Mouse (Mus musculus): ENCODE measurements around the gene Pde10a.

Gene Pde10a

GRCm38 (mm10) chr17:8972152-8972854 is 447.1 kb downstream of the Pde10a start:
- DNase-seq (ENCODE audit: low spot score) = no peak

GRCm38 (mm10) chr17:8973331-8973730 is 448.2 kb downstream of the Pde10a start:
- DNase-seq (ENCODE audit: low spot score) = no peak

GRCm38 (mm10) chr17:8974423-8974822 is 449.3 kb downstream of the Pde10a start:
- no peak for DNase-seq (ENCODE audit: low spot score)

- DNase-seq (ENCODE audit: low spot score) = no peak
Measured at GRCm38 (mm10) chr17:8974823-8975397, 449.7 kb downstream of the Pde10a start.

GRCm38 (mm10) chr17:8976745-8977144 is 451.6 kb downstream of the Pde10a start:
- no peak for DNase-seq (ENCODE audit: low spot score)

- no peak for DNase-seq (ENCODE audit: low spot score)
Measured at GRCm38 (mm10) chr17:8977271-8977670, 452.1 kb downstream of the Pde10a start.

- DNase-seq (ENCODE audit: low spot score) = no peak
Measured at GRCm38 (mm10) chr17:8983576-8983975, 458.4 kb downstream of the Pde10a start.

- no peak for DNase-seq (ENCODE audit: low spot score)
Measured at GRCm38 (mm10) chr17:8985714-8986113, 460.5 kb downstream of the Pde10a start.

- no peak for DNase-seq (ENCODE audit: low spot score)
Measured at GRCm38 (mm10) chr17:8986551-8986950, 461.4 kb downstream of the Pde10a start.

- DNase-seq (ENCODE audit: low spot score) = no peak
Measured at GRCm38 (mm10) chr17:8987369-8987768, 462.2 kb downstream of the Pde10a start.

- peak; percentile 85 for DNase-seq (ENCODE audit: low spot score)
Measured at GRCm38 (mm10) chr17:8988119-8988807, 463.1 kb downstream of the Pde10a start, which contains the start of gene 1700010I14Rik. Gene 1700010I14Rik, plus strand, starts transcription at chr17:8988333.

- DNase-seq (ENCODE audit: low spot score) = no peak
Measured at GRCm38 (mm10) chr17:8991160-8991559, 466.0 kb downstream of the Pde10a start.

- no peak for DNase-seq (ENCODE audit: low spot score)
Measured at GRCm38 (mm10) chr17:8995344-8995743, 470.2 kb downstream of the Pde10a start.

- no peak for DNase-seq (ENCODE audit: low spot score)
Measured at GRCm38 (mm10) chr17:9002438-9002837, 477.3 kb downstream of the Pde10a start.

- no peak for DNase-seq (ENCODE audit: low spot score)
Measured at GRCm38 (mm10) chr17:9004516-9004915, 479.3 kb downstream of the Pde10a start.

- no peak for DNase-seq (ENCODE audit: low spot score)
Measured at GRCm38 (mm10) chr17:9023198-9023942, 498.2 kb downstream of the Pde10a start.

- DNase-seq (ENCODE audit: low spot score) = no peak
Measured at GRCm38 (mm10) chr17:9030181-9030580, 505.0 kb downstream of the Pde10a start.

GRCm38 (mm10) chr17:9031241-9032141 is 506.3 kb downstream of the Pde10a start:
- peak; percentile 70 for DNase-seq (ENCODE audit: low spot score)

- DNase-seq (ENCODE audit: low spot score) = no peak
Measured at GRCm38 (mm10) chr17:9032362-9033044, 507.3 kb downstream of the Pde10a start.

GRCm38 (mm10) chr17:9033511-9033910 is 508.3 kb downstream of the Pde10a start:
- no peak for DNase-seq (ENCODE audit: low spot score)
